Mouse (Mus musculus) liver, embryonic 11.5 days (tissue): ENCODE results near the gene Mta2. TPM values are rescaled to one million over a fixed set of nuclear protein-coding genes. Genes with fewer than 3 reads are reported as not detected.
"Not testable (repeated sequence)": the region's sequence is repeated elsewhere in the genome, so short reads cannot be mapped to it uniquely, and the experiment has no call there.

ENCODE experiments used
- ATAC-seq: fragments of 200-750 bp; cut with Nextera tagmentation; replicated peaks from 2 replicates; pipeline ENCODE4 v1.8.0; 2017; ENCODE audit warnings: moderate number of reproducible peaks, mild to moderate bottlenecking, moderate TSS enrichment, moderate library complexity; ENCODE audit not compliant: low FRiP score
- DNase-seq: peaks from one replicate; pipeline ENCODE4 v3.0.0-alpha.2; 2017; ENCODE audit warnings: low spot score
- H3K27ac ChIP-seq: fragments of 300-500 bp; sonication (generic); 2 replicates; pipeline ENCODE4 v1.5.1; 2014; ENCODE audit warnings: mild to moderate bottlenecking, low read depth, low read length, control low read depth
- H3K27me3 ChIP-seq: fragments of 300-500 bp; sonication (generic); replicated peaks from 2 replicates; pipeline ENCODE4 v1.6.1; 2014; ENCODE audit warnings: low read length, mixed read lengths; ENCODE audit not compliant: control insufficient read depth, insufficient read depth
- H3K36me3 ChIP-seq: fragments of 300-500 bp; sonication (generic); 2 replicates; pipeline ENCODE4 v1.6.1; 2014; ENCODE audit warnings: mild to moderate bottlenecking, low read length, moderate library complexity, mixed read lengths; ENCODE audit not compliant: control insufficient read depth, insufficient read depth
- H3K4me1 ChIP-seq: fragments of 300-500 bp; sonication (generic); replicated peaks from 2 replicates; pipeline ENCODE4 v1.6.1; 2014; ENCODE audit warnings: low read length, mixed read lengths; ENCODE audit not compliant: control insufficient read depth, insufficient read depth
- H3K4me2 ChIP-seq: fragments of 300-500 bp; sonication (generic); 2 replicates; pipeline ENCODE4 v1.6.1; 2014; ENCODE audit warnings: mild to moderate bottlenecking, control low read depth, moderate library complexity
- H3K4me3 ChIP-seq: fragments of 300-500 bp; sonication (generic); 2 replicates; pipeline ENCODE4 v1.5.1; 2014; ENCODE audit warnings: low read depth, low read length, control low read depth
- H3K9ac ChIP-seq: fragments of 300-500 bp; sonication (generic); 2 replicates; pipeline ENCODE4 v1.6.1; 2014; ENCODE audit warnings: low read depth, low read length, control low read depth
- H3K9me3 ChIP-seq: fragments of 300-500 bp; sonication (generic); 2 replicates; pipeline ENCODE4 v1.6.1; 2016; ENCODE audit warnings: low read length, inconsistent platforms, mixed read lengths; ENCODE audit not compliant: control insufficient read depth
- WGBS: fragments of 180-500 bp; shearing (Covaris S2); extraction: QIAGEN DNeasy Blood & Tissue Kit; methylation state at CpG from one replicate; pipeline ENCODE4 v1.1.7; 2014; 5-methylcytosine and 5-hydroxymethylcytosine counted together
- polyA plus RNA-seq: library from polyadenylated mRNA; unstranded; fragments of >200 nt; fragmentation: Nextera tagmentation; extraction: Ambion mirVana; gene quantifications from 2 replicates; pipeline ENCODE4 v1.2.1, GENCODE M21; 2014

Gene Mta2
- polyA plus RNA-seq, 1 experiment from 2014 or later, result 75.6 TPM

- H3K27ac ChIP-seq, result peak within 1 kb of the TSS; percentile 85
- peak within 1 kb of the TSS; percentile 86 for H3K4me2 ChIP-seq
- peaks cover 62% of the 10 kb centered on the region for H3K36me3 ChIP-seq
- H3K9ac ChIP-seq, result peak within 1 kb of the TSS; percentile 97
- H3K27me3 ChIP-seq, result no peaks in the 10 kb centered on the region
- WGBS, result under 1% methylated on average over 52 of the region's 52 CpGs
- ATAC-seq, result peak; percentile 98
- peak within 1 kb of the TSS; percentile 82 for H3K4me3 ChIP-seq
- H3K4me1 ChIP-seq, result peaks cover 3% of the 10 kb centered on the region
- DNase-seq, result peak; percentile 98
- H3K9me3 ChIP-seq, result no peaks in the 10 kb centered on the region
Observed at GRCm38 (mm10) chr19:8966590-8967372, 25.1 kb downstream of the Mta2 start, which contains the start of gene Eef1g. Gene Eef1g, plus strand, starts transcription at chr19:8967041.

GRCm38 (mm10) chr19:8967373-8967743, 25.7 kb downstream of the Mta2 start:
- Histone ChIP-seq H3K9me3 (no peaks in the 10 kb centered on the region), H3K36me3 (peaks cover 64% of the 10 kb centered on the region), H3K4me3 (peak overlapping the region; percentile 82), H3K27me3 (no peaks in the 10 kb centered on the region), H3K9ac (peak overlapping the region; percentile 97), H3K27ac (peak overlapping the region; percentile 58), H3K4me2 (peak overlapping the region; percentile 86), H3K4me1 (peaks cover 3% of the 10 kb centered on the region)
- ATAC-seq (no peak), DNase-seq (no peak)
- WGBS, result under 1% methylated on average over 8 of the region's 8 CpGs

GRCm38 (mm10) chr19:8967893-8968292, 26.2 kb downstream of the Mta2 start:
- Histone ChIP-seq H3K4me3 (peak overlapping the region; percentile 82), H3K36me3 (peaks cover 62% of the 10 kb centered on the region), H3K9ac (peak overlapping the region; percentile 97), H3K4me1 (peaks cover 3% of the 10 kb centered on the region), H3K4me2 (peak overlapping the region; percentile 86), H3K27ac (peak overlapping the region; percentile 58), H3K9me3 (no peaks in the 10 kb centered on the region), H3K27me3 (no peaks in the 10 kb centered on the region)
- DNase-seq (no peak), ATAC-seq (no peak)
- 2% methylated on average over 9 of the region's 9 CpGs for WGBS

GRCm38 (mm10) chr19:8972491-8972890, 30.8 kb downstream of the Mta2 start:
- H3K4me3 ChIP-seq, H3K27ac ChIP-seq, DNase-seq, H3K27me3 ChIP-seq, ATAC-seq, H3K4me2 ChIP-seq, H3K4me1 ChIP-seq, H3K9ac ChIP-seq, H3K9me3 ChIP-seq: not testable (repeated sequence)
- peaks cover 70% of the 10 kb centered on the region for H3K36me3 ChIP-seq
- 84% methylated on average over 8 of the region's 8 CpGs for WGBS

- DNase-seq (no peak), ATAC-seq (no peak)
- Histone ChIP-seq H3K27me3 (no peaks in the 10 kb centered on the region), H3K4me2 (no peak overlapping the region), H3K4me3 (no peak overlapping the region), H3K4me1 (no peaks in the 10 kb centered on the region), H3K36me3 (peaks cover 86% of the 10 kb centered on the region), H3K27ac (no peak overlapping the region), H3K9ac (no peak overlapping the region), H3K9me3 (no peaks in the 10 kb centered on the region)
- WGBS, result 80% methylated on average over 1 of the region's 1 CpGs
Observed at GRCm38 (mm10) chr19:8974638-8975037, 33.0 kb downstream of the Mta2 start.

- WGBS, result 95% methylated on average over 2 of the region's 2 CpGs
- H3K4me2 ChIP-seq, result no peak overlapping the region
- no peaks in the 10 kb centered on the region for H3K4me1 ChIP-seq
- no peak for ATAC-seq
- H3K27me3 ChIP-seq, result no peaks in the 10 kb centered on the region
- no peaks in the 10 kb centered on the region for H3K9me3 ChIP-seq
- H3K27ac ChIP-seq, result no peak overlapping the region
- peaks cover 83% of the 10 kb centered on the region for H3K36me3 ChIP-seq
- no peak overlapping the region for H3K4me3 ChIP-seq
- no peak overlapping the region for H3K9ac ChIP-seq
- no peak for DNase-seq
Observed at GRCm38 (mm10) chr19:8975491-8975890, 33.8 kb downstream of the Mta2 start.

GRCm38 (mm10) chr19:8976535-8976934, 34.9 kb downstream of the Mta2 start:
- Histone ChIP-seq H3K4me2 (no peak overlapping the region), H3K9me3 (no peaks in the 10 kb centered on the region), H3K9ac (no peak overlapping the region), H3K36me3 (peaks cover 73% of the 10 kb centered on the region), H3K27ac (no peak overlapping the region; the same call in none of the 2 replicates), H3K27me3 (no peaks in the 10 kb centered on the region), H3K4me1 (no peaks in the 10 kb centered on the region; the same call in 1 of the 2 replicates), H3K4me3 (no peak overlapping the region)
- ATAC-seq, result 0 out of 2 replicates have a peak, but pooled peaks have one; percentile 38
- WGBS, result 57% methylated on average over 3 of the region's 3 CpGs
- no peak for DNase-seq

- H3K27ac ChIP-seq, result no peak overlapping the region
- peaks cover 23% of the 10 kb centered on the region for H3K4me1 ChIP-seq
- H3K27me3 ChIP-seq, result no peaks in the 10 kb centered on the region
- H3K4me3 ChIP-seq, result no peak overlapping the region
- H3K4me2 ChIP-seq, result no peak overlapping the region
- DNase-seq (no peak), ATAC-seq (no peak)
- WGBS, result 36% methylated on average over 5 of the region's 5 CpGs
- no peaks in the 10 kb centered on the region for H3K9me3 ChIP-seq
- H3K36me3 ChIP-seq, result peaks cover 41% of the 10 kb centered on the region
- H3K9ac ChIP-seq, result no peak overlapping the region
Observed at GRCm38 (mm10) chr19:8980771-8981170, 39.1 kb downstream of the Mta2 start.
